Mouse (Mus musculus) neural tube, embryonic 14.5 days (tissue): ENCODE results near the gene Zranb3. TPM values are rescaled to one million over a fixed set of nuclear protein-coding genes. Genes with fewer than 3 reads are reported as not detected.

Source experiments
- ATAC-seq: fragments of 200-750 bp; cut with Nextera tagmentation; 2 replicates; pipeline ENCODE4 v1.8.0; 2017; ENCODE audit warnings: low read depth, mild to moderate bottlenecking, moderate TSS enrichment, moderate library complexity
- H3K27ac ChIP-seq: fragments of 300-500 bp; sonication (generic); 2 replicates; pipeline ENCODE4 v1.5.1; 2014; ENCODE audit warnings: low read depth, mild to moderate bottlenecking, control low read depth, low read length, moderate library complexity, mixed read lengths
- H3K27me3 ChIP-seq: fragments of 300-500 bp; sonication (generic); 2 replicates; pipeline ENCODE4 v1.6.1; 2014; ENCODE audit warnings: low read length; ENCODE audit not compliant: control insufficient read depth, insufficient read depth
- H3K36me3 ChIP-seq: fragments of 300-500 bp; sonication (generic); 2 replicates; pipeline ENCODE4 v1.6.1; 2014; ENCODE audit warnings: low read length, mixed read lengths; ENCODE audit not compliant: control insufficient read depth, insufficient read depth
- H3K4me1 ChIP-seq: fragments of 300-500 bp; sonication (generic); 2 replicates; pipeline ENCODE4 v1.6.1; 2014; ENCODE audit warnings: low read length; ENCODE audit not compliant: control insufficient read depth, insufficient read depth
- H3K4me2 ChIP-seq: fragments of 300-500 bp; sonication (generic); 2 replicates; pipeline ENCODE4 v1.6.1; 2014; ENCODE audit warnings: mild to moderate bottlenecking, low read depth, low read length, control low read depth
- H3K4me3 ChIP-seq: fragments of 300-500 bp; sonication (generic); 2 replicates; pipeline ENCODE4 v1.5.1; 2014; ENCODE audit warnings: low read depth, low read length, control low read depth, mixed read lengths
- H3K9ac ChIP-seq: fragments of 300-500 bp; sonication (generic); replicated peaks from 2 replicates; pipeline ENCODE4 v1.6.1; 2014; ENCODE audit warnings: low read depth, mild to moderate bottlenecking, control low read depth, low read length, mixed read lengths
- H3K9me3 ChIP-seq: fragments of 300-500 bp; sonication (generic); 2 replicates; pipeline ENCODE4 v1.6.1; 2016; ENCODE audit warnings: low read length; ENCODE audit not compliant: control insufficient read depth
- WGBS: fragments of 180-500 bp; shearing (Covaris S2); extraction: QIAGEN DNeasy Blood & Tissue Kit; methylation state at CpG from one replicate; pipeline ENCODE4 v1.1.7; 2014; 5-methylcytosine and 5-hydroxymethylcytosine counted together
- polyA plus RNA-seq: library from polyadenylated mRNA; unstranded; fragments of >200 nt; fragmentation: Nextera tagmentation; extraction: Ambion mirVana; gene quantifications from 2 replicates; pipeline ENCODE4 v1.2.1, GENCODE M21; 2014

Zranb3 gene
- polyA plus RNA-seq, 1 experiment from 2014 or later, result 4.3 TPM

- no peak overlapping the region for H3K4me3 ChIP-seq
- no peak for ATAC-seq
- H3K9ac ChIP-seq, result no peak overlapping the region
- no peaks in the 10 kb centered on the region for H3K27me3 ChIP-seq
- H3K4me2 ChIP-seq, result no peak overlapping the region
- no peaks in the 10 kb centered on the region for H3K9me3 ChIP-seq
- H3K27ac ChIP-seq, result no peak overlapping the region
- WGBS, result 98% methylated on average over 6 of the region's 6 CpGs
- H3K36me3 ChIP-seq, result no peaks in the 10 kb centered on the region
- H3K4me1 ChIP-seq, result no peaks in the 10 kb centered on the region
These were observed 38.1 kb downstream of the Zranb3 start for GRCm38 (mm10) chr1:128064716-128065115.

GRCm38 (mm10) chr1:128062167-128062566 lies 40.7 kb downstream of the Zranb3 start:
- H3K9ac ChIP-seq, result no peak overlapping the region
- H3K27me3 ChIP-seq, result no peaks in the 10 kb centered on the region
- no peak overlapping the region for H3K4me3 ChIP-seq
- ATAC-seq, result no peak
- no peak overlapping the region for H3K27ac ChIP-seq
- no peaks in the 10 kb centered on the region for H3K36me3 ChIP-seq
- no peaks in the 10 kb centered on the region for H3K9me3 ChIP-seq
- 96% methylated on average over 1 of the region's 1 CpGs for WGBS
- H3K4me2 ChIP-seq, result no peak overlapping the region
- H3K4me1 ChIP-seq, result no peaks in the 10 kb centered on the region

- Histone ChIP-seq H3K4me3 (no peak overlapping the region), H3K27ac (no peak overlapping the region), H3K9me3 (no peaks in the 10 kb centered on the region), H3K9ac (no peak overlapping the region), H3K27me3 (no peaks in the 10 kb centered on the region), H3K4me2 (no peak overlapping the region), H3K4me1 (no peaks in the 10 kb centered on the region), H3K36me3 (no peaks in the 10 kb centered on the region)
- WGBS, result 96% methylated on average over 1 of the region's 1 CpGs
- ATAC-seq, result no peak
These were observed 41.4 kb downstream of the Zranb3 start for GRCm38 (mm10) chr1:128061401-128061800.

GRCm38 (mm10) chr1:128060655-128061344 lies 42.0 kb downstream of the Zranb3 start:
- ATAC-seq, result no peak
- 84% methylated on average over 8 of the region's 8 CpGs for WGBS
- Histone ChIP-seq H3K4me1 (no peaks in the 10 kb centered on the region), H3K4me2 (no peak overlapping the region), H3K27ac (no peak overlapping the region), H3K9ac (no peak overlapping the region), H3K36me3 (no peaks in the 10 kb centered on the region), H3K4me3 (no peak overlapping the region), H3K27me3 (no peaks in the 10 kb centered on the region), H3K9me3 (no peaks in the 10 kb centered on the region)

GRCm38 (mm10) chr1:128058625-128059024 lies 44.2 kb downstream of the Zranb3 start:
- WGBS, result 92% methylated on average over 5 of the region's 5 CpGs
- H3K36me3 ChIP-seq, result no peaks in the 10 kb centered on the region
- H3K27me3 ChIP-seq, result no peaks in the 10 kb centered on the region
- no peak overlapping the region for H3K4me3 ChIP-seq
- H3K9me3 ChIP-seq, result no peaks in the 10 kb centered on the region
- H3K27ac ChIP-seq, result no peak overlapping the region
- ATAC-seq, result no peak
- no peaks in the 10 kb centered on the region for H3K4me1 ChIP-seq
- no peak overlapping the region for H3K4me2 ChIP-seq
- no peak overlapping the region for H3K9ac ChIP-seq

GRCm38 (mm10) chr1:128057269-128057668 lies 45.6 kb downstream of the Zranb3 start:
- no peak for ATAC-seq
- no peaks in the 10 kb centered on the region for H3K27me3 ChIP-seq
- no peaks in the 10 kb centered on the region for H3K4me1 ChIP-seq
- H3K9ac ChIP-seq, result no peak overlapping the region
- 98% methylated on average over 4 of the region's 4 CpGs for WGBS
- H3K4me3 ChIP-seq, result no peak overlapping the region
- H3K36me3 ChIP-seq, result no peaks in the 10 kb centered on the region
- H3K27ac ChIP-seq, result no peak overlapping the region
- no peaks in the 10 kb centered on the region for H3K9me3 ChIP-seq
- H3K4me2 ChIP-seq, result no peak overlapping the region

GRCm38 (mm10) chr1:128046920-128047319 lies 55.9 kb downstream of the Zranb3 start:
- WGBS, result 95% methylated on average over 7 of the region's 7 CpGs
- Histone ChIP-seq H3K9me3 (no peaks in the 10 kb centered on the region), H3K27me3 (no peaks in the 10 kb centered on the region), H3K27ac (no peak overlapping the region), H3K4me2 (no peak overlapping the region), H3K9ac (no peak overlapping the region), H3K4me1 (no peaks in the 10 kb centered on the region), H3K36me3 (no peaks in the 10 kb centered on the region), H3K4me3 (no peak overlapping the region)
- no peak for ATAC-seq

- no peak for ATAC-seq
- H3K4me3 ChIP-seq, result no peak overlapping the region
These were observed 56.4 kb downstream of the Zranb3 start for GRCm38 (mm10) chr1:128046455-128046854.

GRCm38 (mm10) chr1:128044181-128044580 lies 58.7 kb downstream of the Zranb3 start:
- WGBS, result 93% methylated on average over 4 of the region's 4 CpGs
- no peak for ATAC-seq
- H3K27me3 ChIP-seq, result no peaks in the 10 kb centered on the region
- no peaks in the 10 kb centered on the region for H3K4me1 ChIP-seq
- no peak overlapping the region for H3K9ac ChIP-seq
- H3K36me3 ChIP-seq, result no peaks in the 10 kb centered on the region
- H3K9me3 ChIP-seq, result no peaks in the 10 kb centered on the region
- no peak overlapping the region for H3K27ac ChIP-seq
- H3K4me2 ChIP-seq, result no peak overlapping the region
- no peak overlapping the region for H3K4me3 ChIP-seq

More at GRCm38 (mm10) chr1:128046455-128046854, 56.4 kb downstream of the Zranb3 start:
- Histone ChIP-seq H3K9ac (no peak overlapping the region), H3K4me1 (no peaks in the 10 kb centered on the region), H3K9me3 (no peaks in the 10 kb centered on the region), H3K4me2 (no peak overlapping the region), H3K27me3 (no peaks in the 10 kb centered on the region), H3K36me3 (no peaks in the 10 kb centered on the region), H3K27ac (no peak overlapping the region)
- WGBS, result 93% methylated on average over 2 of the region's 2 CpGs
